17 mouse cellular contexts compared by ENCODE assay signal in genomic region chrX:99045315-99045714, GRCm38 (mm10). TPM values are rescaled to one million over a fixed set of nuclear protein-coding genes. Genes with fewer than 3 reads are reported as not detected.
DNase-seq lines count a peak whose midpoint lies in the region; ATAC-seq and TF ChIP-seq lines count a peak whose summit lies in the region.
"Had no signal": no experiment of that assay in that cellular context is flagged by ENCODE, and none has a peak within 500 bp of the region (broad histone marks: within the 10 kb centered on the region; RNA-seq: fewer than 3 reads in every experiment).

No protein-coding gene starts in this region.

- H3K4me3 ChIP-seq in heart, embryonic 13.5 days, result no peak overlapping the region
- H3K4me3 ChIP-seq in left cerebral cortex, adult 2 months, result peak overlapping the region; percentile 29
- H3K4me3 ChIP-seq in bone marrow macrophage, adult 2 months (ENCODE audit: insufficient read depth, low read length), result peak overlapping the region; percentile 29
- no peak overlapping the region for H3K4me3 ChIP-seq in heart, postnatal 0 days (ENCODE audit: low read depth, low read length)
- H3K4me3 ChIP-seq: forebrain, embryonic 12.5 days; hindbrain, embryonic 13.5 days; intestine, embryonic 15.5 days had no signal

- H3K36me3 ChIP-seq in heart, embryonic 13.5 days, result no peaks in the 10 kb centered on the region
- H3K36me3 ChIP-seq in heart, postnatal 0 days (replicated peaks; ENCODE audit: control insufficient read depth, insufficient read depth, low read length), result no peaks in the 10 kb centered on the region
- H3K36me3 ChIP-seq: forebrain, embryonic 12.5 days; hindbrain, embryonic 13.5 days; intestine, embryonic 15.5 days had no signal

- H3K27me3 ChIP-seq in heart, embryonic 13.5 days (replicated peaks), result peaks cover 36% of the 10 kb centered on the region
- no peaks in the 10 kb centered on the region for H3K27me3 ChIP-seq in heart, postnatal 0 days (ENCODE audit: control insufficient read depth, insufficient read depth, low read length)

- DNase-seq in heart, postnatal 4 days, result no peak
- no peak for DNase-seq in left cerebral cortex, adult 2 months (ENCODE audit: extremely low spot score in 1 of 2, low spot score in 2 of 2)
- no peak for DNase-seq in left cerebral cortex, adult 9 months (ENCODE audit: low spot score in 2 of 2)
- DNase-seq in heart, postnatal 0 days (ENCODE audit: low spot score), result no peak
- no peak for DNase-seq in cerebellum, adult 9-10 months
- DNase-seq: cerebellum, postnatal 14 days; gastrocnemius, postnatal 25 days; kidney, postnatal 4 days; liver; lung, embryonic 14.5 days; midbrain, embryonic 14.5 days; spleen, adult 18-20 months had no signal

- H3K27ac ChIP-seq in heart, embryonic 13.5 days (replicated peaks), result peak overlapping the region; percentile 80
- H3K27ac ChIP-seq in left cerebral cortex, adult 2 months, result no peak overlapping the region; the same call in 1 of the 2 replicates
- H3K27ac ChIP-seq in bone marrow macrophage, adult 2 months (ENCODE audit: insufficient read depth, low read depth, low read length), result peak overlapping the region; percentile 95
- H3K27ac ChIP-seq in heart, postnatal 0 days (ENCODE audit: low read depth), result peak overlapping the region; percentile 79
- H3K27ac ChIP-seq: forebrain, embryonic 12.5 days; hindbrain, embryonic 13.5 days; intestine, embryonic 15.5 days had no signal

- no peak for TF ChIP-seq EP300 in heart, postnatal 0 days (IDR thresholded peaks at IDR 0.05; ENCODE audit: low read depth)

- TF ChIP-seq POLR2A in bone marrow macrophage, adult 2 months (IDR thresholded peaks at IDR 0.05; ENCODE audit: borderline replicate concordance, low read depth, low read length), result no peak

- ATAC-seq in heart, embryonic 13.5 days (ENCODE audit: extremely low read depth, insufficient number of reproducible peaks, low FRiP score, low TSS enrichment), result no peak
- no peak for ATAC-seq in heart, postnatal 0 days (ENCODE audit: insufficient read depth, low read depth)
- ATAC-seq: intestine, embryonic 15.5 days had no signal

- no peak overlapping the region for H3K9ac ChIP-seq in heart, embryonic 13.5 days
- H3K9ac ChIP-seq in heart, postnatal 0 days (replicated peaks; ENCODE audit: low read depth, low read length), result no peak overlapping the region
- H3K9ac ChIP-seq: forebrain, embryonic 12.5 days; hindbrain, embryonic 13.5 days; intestine, embryonic 15.5 days; lung, embryonic 14.5 days had no signal

- intact Hi-C loops in left cerebral cortex, adult 2 months (cut with DNase I), result no loop called here

- peaks cover 61% of the 10 kb centered on the region for H3K4me1 ChIP-seq in heart, embryonic 13.5 days
- H3K4me1 ChIP-seq in bone marrow macrophage, adult 2 months (ENCODE audit: control insufficient read depth, insufficient read depth, low read length), result peaks cover 61% of the 10 kb centered on the region
- peaks cover 28% of the 10 kb centered on the region for H3K4me1 ChIP-seq in heart, postnatal 0 days (ENCODE audit: control insufficient read depth, insufficient read depth)
- H3K4me1 ChIP-seq: forebrain, embryonic 12.5 days; intestine, embryonic 15.5 days had no signal

- no peaks in the 10 kb centered on the region for H3K9me3 ChIP-seq in heart, embryonic 13.5 days
- H3K9me3 ChIP-seq in heart, postnatal 0 days (replicated peaks; ENCODE audit: control insufficient read depth, low read length), result no peaks in the 10 kb centered on the region
- H3K9me3 ChIP-seq: forebrain, embryonic 12.5 days; hindbrain, embryonic 13.5 days; intestine, embryonic 15.5 days had no signal

- 54% methylated on average over 7 of the region's 7 CpGs for WGBS in heart, embryonic 13.5 days
- 57% methylated on average over 7 of the region's 7 CpGs for WGBS in heart, postnatal 0 days

- peak overlapping the region; percentile 80 for H3K4me2 ChIP-seq in heart, embryonic 13.5 days
- peak overlapping the region; percentile 81 for H3K4me2 ChIP-seq in heart, postnatal 0 days (ENCODE audit: low read depth, low read length)
- H3K4me2 ChIP-seq: forebrain, embryonic 12.5 days; hindbrain, embryonic 13.5 days; intestine, embryonic 15.5 days; lung, embryonic 14.5 days had no signal

- no peak for TF ChIP-seq CTCF in left cerebral cortex, adult 2 months (IDR thresholded peaks at IDR 0.05)
- no peak for TF ChIP-seq CTCF in bone marrow macrophage, adult 2 months (IDR thresholded peaks at IDR 0.05; ENCODE audit: low read depth, low read length)
- TF ChIP-seq CTCF in heart, postnatal 0 days (IDR thresholded peaks at IDR 0.05; ENCODE audit: low read depth), result no peak

RNA-seq across cellular contexts. Expression of gene Stard8, which starts 42.3 kb away (rescaled TPM):
- 12.0 and 14.9 TPM in 2 replicates for polyA plus RNA-seq in heart, embryonic 13.5 days (2015; fragmentation: Nextera tagmentation; extraction: Ambion mirVana)
- 10 to 100 TPM; 23.1 to 28.7 TPM for total RNA-seq in heart, postnatal 4 days (2021)
- 10 to 100 TPM; 49.6 to 49.7 TPM for total RNA-seq in left cerebral cortex, adult 2 months (2021)
- polyA plus RNA-seq in bone marrow macrophage, adult 2 months (2012; ENCODE audit: insufficient read depth, insufficient read length, missing spikeins), result 50.1 and 57.4 TPM in 2 replicates
- total RNA-seq in heart, postnatal 0 days (2014; rRNA removed; ENCODE audit: low replicate concordance), result 32.4 and 42.0 TPM in 2 replicates
- polyA plus RNA-seq in heart, postnatal 0 days (2015; fragmentation: Nextera tagmentation; extraction: Ambion mirVana), result 13.6 and 14.5 TPM in 2 replicates

Comparison
In these comparisons a context has a peak if more than half of its experiments do, and no peak if none do; other contexts are left out.
1. H3K4me3 ChIP-seq: peak in left cerebral cortex, adult 2 months (single experiment) and bone marrow macrophage, adult 2 months (single experiment); none in heart, embryonic 13.5 days (single experiment) and heart, postnatal 0 days (single experiment).